Mouse (Mus musculus): ENCODE measurements around the gene Mroh8.
"Not testable (repeated sequence)": the region's sequence is repeated elsewhere in the genome, so short reads cannot be mapped to it uniquely, and the experiment has no call there.

The Mroh8 gene

DNA sequence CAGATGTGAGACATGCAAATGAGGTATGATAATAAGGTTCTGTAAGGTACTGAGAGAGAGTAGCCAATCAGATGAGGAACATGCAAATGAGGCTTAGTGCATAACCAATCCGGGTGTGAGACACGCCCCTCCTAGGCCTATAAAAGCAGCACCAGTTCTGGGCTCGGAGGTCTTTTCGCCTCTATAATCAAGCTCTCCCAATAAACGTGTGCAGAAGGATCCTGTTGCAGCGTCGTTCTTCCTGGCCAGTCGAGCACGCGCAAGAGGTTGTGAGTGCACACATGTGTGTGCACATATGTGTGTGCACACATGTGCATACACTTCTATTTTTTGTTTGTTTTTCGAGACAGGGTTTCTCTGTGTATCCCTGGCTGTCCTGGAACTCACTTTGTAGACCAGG is 80.9 kb downstream of the Mroh8 start:
- not testable (repeated sequence) for DNase-seq (ENCODE audit: low read depth)

GRCm38 (mm10) chr2:157190651-157191050 is 88.7 kb downstream of the Mroh8 start:
- DNase-seq (ENCODE audit: low read depth): peak; percentile 61

- DNase-seq (ENCODE audit: low read depth): no peak
Measured at GRCm38 (mm10) chr2:157187223-157187622, 92.1 kb downstream of the Mroh8 start.

- DNase-seq (ENCODE audit: low read depth): no peak
Measured at GRCm38 (mm10) chr2:157186504-157186903, 92.8 kb downstream of the Mroh8 start.

DNA sequence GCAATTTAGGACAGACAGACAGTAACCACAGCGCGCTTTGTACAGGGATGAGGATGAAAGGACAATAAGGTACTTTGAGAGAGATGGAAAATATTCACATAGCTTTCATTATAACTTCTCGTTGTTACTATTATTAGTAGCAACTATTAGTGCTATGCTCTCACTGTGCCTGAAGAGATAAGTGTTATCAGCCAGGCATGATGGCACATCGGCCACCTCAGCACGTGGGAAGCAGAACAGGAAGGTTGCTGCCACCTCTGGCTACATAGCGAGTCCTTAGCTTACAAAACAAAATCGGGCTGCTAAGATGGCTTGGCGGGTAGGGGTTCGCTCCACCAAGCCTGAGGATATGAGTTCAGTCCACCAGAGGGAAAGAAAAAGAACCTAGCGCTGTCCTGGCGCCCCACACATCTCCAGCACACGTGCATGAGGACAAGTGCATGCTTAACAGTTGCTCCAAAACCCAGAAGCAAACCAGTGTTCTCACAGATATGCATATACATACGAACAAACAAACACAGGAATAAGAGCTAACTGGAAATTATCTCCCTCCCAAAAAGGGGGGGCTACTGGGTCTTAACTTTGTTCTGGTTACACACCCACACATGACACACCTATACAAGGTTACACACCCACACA is 94.2 kb downstream of the Mroh8 start:
- no peak for DNase-seq (ENCODE audit: low read depth)

GRCm38 (mm10) chr2:157178167-157178566 is 101.2 kb downstream of the Mroh8 start:
- DNase-seq (ENCODE audit: low read depth): no peak

- DNase-seq (ENCODE audit: low read depth): no peak
Measured at GRCm38 (mm10) chr2:157176248-157176647, 103.1 kb downstream of the Mroh8 start.

GRCm38 (mm10) chr2:157174416-157174815 is 104.9 kb downstream of the Mroh8 start:
- DNase-seq (ENCODE audit: low read depth): no peak

GRCm38 (mm10) chr2:157173555-157173954 is 105.8 kb downstream of the Mroh8 start:
- DNase-seq (ENCODE audit: low read depth): no peak

DNA sequence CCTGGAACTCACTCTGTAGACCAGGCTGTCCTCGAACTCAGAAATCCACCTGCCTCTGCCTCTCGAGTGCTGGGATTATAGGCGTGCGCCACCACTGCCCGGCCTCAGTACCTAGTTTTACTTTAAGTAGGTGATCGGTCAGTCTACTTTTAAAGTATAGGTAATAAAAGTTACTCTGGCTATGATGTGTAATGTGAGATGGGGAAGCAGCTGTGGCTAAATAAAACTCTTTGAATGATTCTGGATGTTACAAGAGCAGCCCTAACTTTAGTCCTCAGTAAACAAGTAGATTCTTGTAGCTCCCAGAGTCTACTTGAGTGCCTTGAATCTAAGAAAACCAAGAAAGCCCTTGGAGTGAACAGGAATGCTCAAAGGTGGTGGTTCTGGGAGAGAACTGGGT is 106.4 kb downstream of the Mroh8 start:
- DNase-seq (ENCODE audit: low read depth): no peak

DNA sequence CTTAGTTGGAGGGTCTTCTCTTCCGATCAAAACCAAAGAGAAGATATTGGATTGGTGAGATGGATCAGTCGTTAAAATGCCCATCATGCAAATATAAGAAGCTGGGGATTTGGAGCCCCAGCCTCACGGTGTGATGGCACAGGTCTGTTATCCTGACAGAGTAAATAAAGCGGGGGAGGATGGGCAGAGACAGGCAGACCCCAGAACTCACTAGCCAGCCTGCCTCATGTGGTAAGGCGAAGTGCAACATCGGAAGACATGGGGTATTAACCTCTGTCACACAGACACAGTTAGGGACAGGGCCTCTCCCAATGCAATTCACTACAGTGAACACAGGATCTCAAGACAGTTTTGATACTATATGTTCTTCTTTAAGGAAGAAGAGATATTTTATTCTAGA is 108.7 kb downstream of the Mroh8 start:
- no peak for DNase-seq (ENCODE audit: low read depth)

DNA sequence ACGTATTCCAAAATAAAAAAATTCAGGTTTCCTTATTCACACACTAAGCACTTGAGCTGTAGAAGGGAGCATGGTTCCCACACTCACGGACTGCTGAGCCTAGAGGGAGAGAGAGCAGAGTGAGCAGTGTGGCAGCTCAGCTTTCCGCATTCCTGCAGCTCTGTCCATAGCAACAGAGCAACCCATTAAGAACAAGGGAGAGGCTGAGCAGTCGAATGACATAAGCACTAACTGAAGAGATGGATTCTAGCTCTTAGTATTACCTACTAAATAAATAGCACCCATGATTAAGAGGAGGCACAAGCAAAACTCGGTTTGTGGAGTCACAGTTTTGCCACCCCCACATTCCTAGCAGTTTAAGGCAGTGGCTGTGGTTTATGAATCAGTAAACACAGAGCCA is 109.2 kb downstream of the Mroh8 start:
- no peak for DNase-seq (ENCODE audit: low read depth)

DNA sequence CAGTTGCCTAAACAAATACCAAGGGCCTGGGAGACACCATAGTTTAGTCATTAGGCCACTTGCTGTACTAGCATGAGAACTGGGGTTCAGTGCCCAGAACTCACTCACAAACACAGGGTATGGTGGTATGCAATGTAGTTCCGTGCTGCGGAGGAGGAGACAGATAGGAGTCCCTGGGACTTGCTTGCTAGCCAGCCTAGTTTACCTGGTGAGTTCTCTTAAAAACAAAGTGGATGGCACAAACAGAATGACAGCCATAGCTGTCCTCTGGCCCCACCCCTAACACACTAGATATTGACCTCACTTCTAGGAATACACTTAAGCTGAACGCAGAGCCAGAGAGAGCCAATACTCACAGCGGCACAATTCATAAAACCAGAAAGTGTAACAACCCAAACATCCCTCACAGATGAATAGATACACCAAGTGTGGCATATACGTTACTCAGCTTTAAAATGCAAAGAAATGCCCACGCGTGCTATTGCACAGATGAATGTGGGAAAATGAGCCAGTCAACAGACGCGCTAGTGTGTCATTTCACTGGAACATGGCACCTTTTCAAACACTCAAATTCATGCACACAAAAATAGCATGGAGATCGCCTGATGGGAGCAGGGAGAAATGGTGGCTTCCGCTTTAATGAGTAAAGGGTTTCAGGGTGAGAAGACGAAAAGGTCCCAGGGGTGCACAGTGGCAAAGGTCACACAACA is 112.8 kb downstream of the Mroh8 start:
- DNase-seq (ENCODE audit: low read depth): no peak

- not testable (repeated sequence) for DNase-seq (ENCODE audit: low read depth)
Measured at GRCm38 (mm10) chr2:157165312-157166224, 113.8 kb downstream of the Mroh8 start.

DNA sequence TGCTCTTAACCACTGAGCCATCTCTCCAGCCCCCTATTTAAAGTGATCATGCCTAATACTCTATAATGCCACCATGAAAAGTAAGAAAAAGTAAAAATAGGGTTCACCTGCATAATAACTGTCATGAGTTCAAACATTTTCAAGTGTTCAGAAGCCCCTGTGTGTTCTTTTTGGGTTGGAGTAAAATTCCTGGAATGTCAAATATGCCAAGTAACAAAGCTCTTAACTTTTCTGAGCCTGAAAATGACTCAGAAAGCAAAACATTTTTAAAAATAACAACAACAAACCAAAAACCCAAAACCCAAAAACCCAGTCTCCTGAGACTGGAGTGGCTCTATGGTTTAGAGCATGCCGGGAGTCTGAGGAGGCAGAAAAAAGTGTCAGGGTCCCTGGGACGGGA is 115.2 kb downstream of the Mroh8 start:
- no peak for DNase-seq (ENCODE audit: low read depth)
